Mouse (Mus musculus) G1E (cell line): ENCODE data around the gene Traf4. TPM values are rescaled to one million over a fixed set of nuclear protein-coding genes. Genes with fewer than 3 reads are reported as not detected.

Source experiments
- ATAC-seq: 2 replicates; pipeline ENCODE4 v1.8.0; 2016; ENCODE audit warnings: mild to moderate bottlenecking; ENCODE audit not compliant: insufficient number of reproducible peaks, poor library complexity, low FRiP score, severe bottlenecking; ENCODE audit errors: extremely low read depth
- DNase-seq: peaks from one replicate; pipeline ENCODE4 v3.0.0; 2012; ENCODE audit warnings: low spot score
- H3K27me3 ChIP-seq: 2 replicates; pipeline ENCODE4 v1.6.1; 2012; ENCODE audit warnings: mild to moderate bottlenecking, low read length, inconsistent platforms; ENCODE audit not compliant: insufficient read depth
- H3K36me3 ChIP-seq: replicated peaks from 2 replicates; pipeline ENCODE3; 2012; ENCODE audit warnings: mild to moderate bottlenecking, inconsistent platforms
- H3K4me1 ChIP-seq: 2 replicates; pipeline ENCODE4 v1.6.1; 2012; ENCODE audit warnings: low read depth, low read length, inconsistent platforms, mixed read lengths; ENCODE audit not compliant: insufficient read depth
- H3K4me3 ChIP-seq: 2 replicates; pipeline ENCODE4 v1.5.1; 2012; ENCODE audit warnings: low read depth, mild to moderate bottlenecking, inconsistent platforms, low read length, moderate library complexity, mixed read lengths
- H3K9me3 ChIP-seq: replicated peaks from 2 replicates; pipeline ENCODE4 v1.6.1; 2012; ENCODE audit warnings: inconsistent platforms
- CTCF ChIP-seq: IDR thresholded peaks from 2 replicates; pipeline ENCODE4 v1.5.1; 2012; ENCODE audit warnings: low read depth, low read length, inconsistent platforms, mixed read lengths
- GATA1 ChIP-seq: IDR thresholded peaks from 2 replicates; pipeline ENCODE4 v1.6.1; 2012; ENCODE audit warnings: borderline replicate concordance, low read length, inconsistent platforms, mixed read lengths
- GATA2 ChIP-seq: IDR thresholded peaks from 2 replicates; pipeline ENCODE4 v1.6.1; 2012; ENCODE audit warnings: low read depth, low read length, inconsistent platforms, borderline replicate concordance
- POLR2AphosphoS5 ChIP-seq: IDR thresholded peaks from 2 replicates; pipeline ENCODE4 v1.6.1; 2012; ENCODE audit warnings: low read depth, low read length, inconsistent platforms; ENCODE audit not compliant: insufficient replicate concordance
- TAL1 ChIP-seq: conservative IDR thresholded peaks from 2 replicates; pipeline ENCODE4 v1.6.1; 2012; ENCODE audit warnings: low read depth, low read length, inconsistent platforms, mixed read lengths
- polyA plus RNA-seq: library from polyadenylated mRNA; stranded (reverse); fragments of >175 nt; gene quantifications from 2 replicates; pipeline ENCODE4 v1.2.3, GENCODE M21; 2012
- total RNA-seq, 2 experiments: library from RNA; stranded (forward) in 1 of 2; stranded (reverse) in 1 of 2; fragments of 200-1000 nt in 1 of 2; fragments of >200 nt in 1 of 2; fragmentation: Nextera tagmentation in 1 of 2; gene quantifications; 2 replicates each; pipeline ENCODE4 v1.2.3; 2014 to 2017

Traf4 gene
- total RNA-seq (2014; fragmentation: Nextera tagmentation) = 26.2 and 42.8 TPM in 2 replicates
- total RNA-seq (2017) = 7.0 and 9.2 TPM in 2 replicates
- polyA plus RNA-seq = 53.0 and 74.4 TPM in 2 replicates

DNA sequence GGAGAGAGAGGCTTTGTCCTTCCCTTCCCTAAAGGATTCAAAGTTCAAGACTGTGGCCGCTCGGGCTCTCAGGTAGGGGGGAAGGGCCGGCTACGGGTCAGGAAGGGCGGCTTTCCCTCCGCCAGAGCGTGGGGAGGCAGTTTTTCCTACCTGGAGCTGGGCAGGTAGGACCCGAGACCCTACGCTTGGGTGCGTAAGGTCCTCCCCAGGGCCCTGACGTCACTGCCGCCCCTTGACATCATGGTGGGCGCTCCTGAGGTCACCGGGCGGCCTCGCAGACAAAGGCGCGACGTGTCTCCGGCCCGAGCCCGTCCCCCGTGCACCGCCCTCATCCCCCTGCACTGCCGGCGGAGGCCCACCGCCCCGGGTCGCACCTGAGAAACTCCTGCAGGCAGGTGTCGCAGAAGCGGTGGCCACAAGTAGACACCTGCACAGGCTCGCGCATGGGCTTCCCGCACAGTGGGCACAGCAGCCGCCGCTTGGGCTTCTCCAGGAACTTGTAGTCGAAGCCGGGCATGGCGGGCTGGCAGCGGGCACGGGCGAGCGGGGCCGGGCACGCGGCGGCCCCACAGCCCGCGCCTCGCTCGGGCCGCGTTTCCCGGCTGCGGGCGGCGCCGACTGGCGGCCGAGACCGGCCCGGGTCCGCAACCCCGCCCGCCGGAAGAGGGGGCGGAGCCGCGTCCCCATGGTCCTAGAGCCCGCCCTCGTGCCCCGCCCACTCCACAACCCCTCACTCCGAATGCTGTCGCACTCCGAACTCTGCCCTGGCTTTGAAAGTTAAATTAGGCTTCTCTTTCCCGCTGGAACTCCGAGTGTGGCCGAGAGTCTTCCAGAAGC is at the start of gene Traf4:
TSS of gene Traf4 (minus strand) at position 666 of the 837 bp plus-strand sequence.
- DNase-seq (peak; percentile 96), ATAC-seq (no peak)
- peaks cover 92% of the 10 kb centered on the region for H3K4me1 ChIP-seq
- peaks cover 54% of the 10 kb centered on the region for H3K36me3 ChIP-seq
- H3K27me3 ChIP-seq = no peaks in the 10 kb centered on the region
- TF ChIP-seq GATA2 (no peak), GATA1 (no peak), TAL1 (no peak), CTCF (no peak), POLR2AphosphoS5 (no peak)
- H3K9me3 ChIP-seq = no peaks in the 10 kb centered on the region
- H3K4me3 ChIP-seq = peak within 1 kb of the TSS; percentile 86

DNA sequence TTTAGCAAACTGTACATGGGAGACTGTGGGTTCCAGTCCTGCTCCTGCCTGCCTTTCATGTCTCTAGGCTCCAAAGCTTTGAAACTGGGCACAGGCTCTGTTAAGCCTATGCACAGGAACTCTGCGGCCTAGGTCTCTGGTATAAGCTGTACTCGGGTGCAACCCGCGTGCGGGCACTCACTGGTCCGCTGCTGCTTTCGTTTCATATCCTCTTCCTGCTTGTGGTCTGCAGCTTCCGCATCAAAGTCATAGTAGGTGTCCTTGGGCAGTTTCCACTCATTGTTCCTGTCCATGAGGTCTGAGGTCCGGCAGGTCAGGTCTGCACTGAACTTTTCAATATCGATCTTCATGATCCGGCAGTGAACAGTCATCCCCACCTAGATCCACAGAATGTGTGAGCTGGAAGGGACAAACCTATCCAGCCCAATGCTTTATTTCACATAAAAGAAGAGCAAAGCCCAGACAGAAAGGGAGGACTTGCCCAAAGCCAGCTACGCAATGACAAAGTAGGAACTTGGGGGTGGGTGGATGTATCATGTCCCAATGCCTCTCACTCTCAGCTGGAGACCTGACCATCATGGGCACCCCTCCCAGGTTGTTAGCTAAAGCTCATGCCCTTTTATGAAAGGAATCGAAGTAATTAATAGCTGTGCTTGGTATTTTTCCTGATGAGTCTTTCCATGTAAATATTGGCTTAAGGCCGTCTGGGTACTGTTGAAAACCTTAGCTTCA is 47.9 kb upstream of the Traf4 start:
- H3K4me1 ChIP-seq = peaks cover 6% of the 10 kb centered on the region
- ATAC-seq (no peak), DNase-seq (no peak)
- no peaks in the 10 kb centered on the region for H3K9me3 ChIP-seq
- H3K4me3 ChIP-seq = no peak overlapping the region
- TF ChIP-seq GATA2 (no peak), GATA1 (no peak), POLR2AphosphoS5 (no peak), TAL1 (no peak), CTCF (no peak)
- H3K27me3 ChIP-seq = no peaks in the 10 kb centered on the region
- peaks cover 95% of the 10 kb centered on the region for H3K36me3 ChIP-seq

DNA sequence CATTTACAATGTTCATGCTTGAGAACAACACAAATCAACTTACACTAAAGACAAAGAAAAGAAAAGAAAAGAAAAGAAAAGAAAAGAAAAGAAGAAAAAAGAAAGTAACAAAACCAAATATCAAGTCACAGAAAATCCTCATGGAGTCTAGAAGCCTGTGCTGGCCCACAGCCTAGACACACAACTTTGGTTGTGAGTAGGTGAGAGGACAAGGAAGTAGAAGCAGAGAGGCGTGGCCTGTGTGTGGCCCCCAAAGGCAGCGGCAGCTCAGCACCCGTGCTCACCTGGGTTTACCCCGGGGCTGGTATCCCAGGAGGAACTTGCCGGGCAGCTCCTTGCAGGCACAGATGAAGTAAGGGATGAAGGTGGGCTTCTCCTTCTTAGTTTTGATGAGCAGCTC is 46.1 kb upstream of the Traf4 start:
- H3K9me3 ChIP-seq = no peaks in the 10 kb centered on the region
- H3K27me3 ChIP-seq = no peaks in the 10 kb centered on the region
- peaks cover 6% of the 10 kb centered on the region for H3K4me1 ChIP-seq
- DNase-seq (no peak), ATAC-seq (no peak)
- TF ChIP-seq POLR2AphosphoS5 (no peak), GATA2 (no peak), TAL1 (no peak), GATA1 (no peak), CTCF (no peak)
- no peak overlapping the region for H3K4me3 ChIP-seq
- peaks cover 96% of the 10 kb centered on the region for H3K36me3 ChIP-seq

DNA sequence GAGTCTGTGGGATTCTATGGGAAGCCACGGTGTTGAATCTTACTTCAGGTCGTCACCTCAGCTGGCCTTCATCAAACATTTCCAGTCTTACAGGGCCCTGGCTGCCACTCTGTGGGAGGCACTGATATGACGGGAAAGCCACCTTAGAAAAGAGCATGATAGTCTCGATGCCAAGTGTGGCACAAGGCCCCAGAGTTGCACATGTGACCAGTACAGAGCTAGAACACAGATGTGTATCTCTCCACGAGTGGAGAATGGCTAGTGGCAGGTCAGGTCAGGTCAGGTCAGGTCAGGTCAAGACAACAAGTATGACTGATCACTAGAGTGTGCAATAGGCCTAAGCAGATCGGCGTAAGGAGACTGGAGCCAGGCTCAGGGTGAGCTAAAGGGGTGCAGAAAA is 45.2 kb upstream of the Traf4 start:
- H3K27me3 ChIP-seq = no peaks in the 10 kb centered on the region
- TF ChIP-seq GATA2 (no peak), CTCF (no peak), GATA1 (no peak), TAL1 (no peak), POLR2AphosphoS5 (no peak)
- no peak for DNase-seq
- no peak for ATAC-seq
- no peaks in the 10 kb centered on the region for H3K9me3 ChIP-seq
- H3K4me1 ChIP-seq = peaks cover 6% of the 10 kb centered on the region
- no peak overlapping the region for H3K4me3 ChIP-seq
- peaks cover 96% of the 10 kb centered on the region for H3K36me3 ChIP-seq

DNA sequence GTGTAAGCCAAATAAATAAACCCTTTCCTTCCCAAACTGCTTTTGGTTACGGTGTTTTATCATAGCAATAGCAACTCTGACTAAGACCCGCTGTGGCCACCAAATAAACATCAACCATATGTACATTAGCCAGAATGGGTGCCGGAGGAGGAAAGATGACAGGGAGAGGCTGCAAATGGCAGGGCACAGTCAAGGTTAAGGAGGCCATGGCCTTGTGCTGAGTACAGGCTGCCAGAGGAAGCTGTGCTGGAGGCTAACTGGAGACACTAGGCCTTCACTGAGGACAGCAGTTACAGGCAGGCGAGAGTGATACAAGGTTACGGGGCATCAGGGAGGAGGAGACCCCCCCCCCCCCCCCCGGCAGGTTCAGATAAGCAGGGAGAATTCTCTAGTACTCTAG is 44.5 kb upstream of the Traf4 start:
- Histone ChIP-seq H3K36me3 (peaks cover 97% of the 10 kb centered on the region), H3K4me1 (peaks cover 6% of the 10 kb centered on the region), H3K9me3 (no peaks in the 10 kb centered on the region), H3K27me3 (no peaks in the 10 kb centered on the region), H3K4me3 (no peak overlapping the region)
- DNase-seq (no peak), ATAC-seq (no peak)
- TF ChIP-seq TAL1 (no peak), CTCF (no peak), POLR2AphosphoS5 (no peak), GATA2 (no peak), GATA1 (no peak)

DNA sequence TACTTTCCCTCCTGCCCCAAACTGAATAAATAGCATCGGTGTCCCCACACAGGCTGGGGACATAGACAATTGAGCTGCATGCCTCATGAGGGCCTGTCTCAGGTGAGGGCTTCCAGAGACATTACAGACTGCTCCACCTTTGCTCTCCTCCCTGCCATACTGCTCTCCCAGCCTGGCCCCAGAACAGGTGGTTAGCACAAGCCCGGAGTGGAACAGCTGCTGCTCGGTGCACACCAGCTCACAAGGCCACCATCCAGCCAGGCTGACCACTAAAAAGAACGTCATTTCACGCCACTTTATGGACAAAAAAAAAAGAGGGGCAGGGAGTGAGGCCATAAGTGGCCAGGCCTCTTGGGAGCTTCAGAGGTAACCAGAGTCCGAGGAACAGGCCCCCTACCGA is 41.8 kb upstream of the Traf4 start:
- Histone ChIP-seq H3K27me3 (no peaks in the 10 kb centered on the region), H3K9me3 (no peaks in the 10 kb centered on the region), H3K4me3 (no peak overlapping the region), H3K4me1 (peaks cover 10% of the 10 kb centered on the region), H3K36me3 (peaks cover 99% of the 10 kb centered on the region)
- ATAC-seq = no peak
- DNase-seq = no peak
- TF ChIP-seq TAL1 (no peak), GATA2 (no peak), POLR2AphosphoS5 (no peak), GATA1 (no peak), CTCF (no peak)
